Mouse (Mus musculus) megakaryocyte, embryonic 14.5 days (primary cell): ENCODE results near the gene Bnip3. TPM values are rescaled to one million over a fixed set of nuclear protein-coding genes. Genes with fewer than 3 reads are reported as not detected.

Experiments used
- H3K27me3 ChIP-seq: replicated peaks from 2 replicates; pipeline ENCODE3; 2012; ENCODE audit warnings: inconsistent platforms
- H3K36me3 ChIP-seq: replicated peaks from 2 replicates; pipeline ENCODE3; 2012; ENCODE audit warnings: low read length, inconsistent platforms, mixed read lengths
- H3K4me1 ChIP-seq: 2 replicates; pipeline ENCODE4 v1.6.1; 2012; ENCODE audit warnings: inconsistent platforms
- H3K4me3 ChIP-seq: replicated peaks from 2 replicates; pipeline ENCODE3; 2012; ENCODE audit warnings: moderate library complexity, mild to moderate bottlenecking, inconsistent platforms
- H3K9me3 ChIP-seq: 2 replicates; pipeline ENCODE4 v1.6.1; 2012; ENCODE audit warnings: inconsistent platforms
- FLI1 ChIP-seq: IDR thresholded peaks from 2 replicates; pipeline ENCODE4 v1.6.1; 2012; ENCODE audit warnings: low read length, inconsistent platforms, mixed read lengths
- GATA1 ChIP-seq: IDR thresholded peaks from 3 replicates; pipeline ENCODE4 v1.6.1; 2012; ENCODE audit warnings: mixed read lengths, low read length, inconsistent platforms, borderline replicate concordance
- polyA plus RNA-seq: library from polyadenylated mRNA; stranded (reverse); fragments of >175 nt; gene quantifications from 2 replicates; pipeline ENCODE4 v1.2.3, GENCODE M21; 2012; ENCODE audit warnings: low replicate concordance; ENCODE audit not compliant: insufficient read depth

The Bnip3 gene
- polyA plus RNA-seq, 1 experiment, result 129 TPM

DNA sequence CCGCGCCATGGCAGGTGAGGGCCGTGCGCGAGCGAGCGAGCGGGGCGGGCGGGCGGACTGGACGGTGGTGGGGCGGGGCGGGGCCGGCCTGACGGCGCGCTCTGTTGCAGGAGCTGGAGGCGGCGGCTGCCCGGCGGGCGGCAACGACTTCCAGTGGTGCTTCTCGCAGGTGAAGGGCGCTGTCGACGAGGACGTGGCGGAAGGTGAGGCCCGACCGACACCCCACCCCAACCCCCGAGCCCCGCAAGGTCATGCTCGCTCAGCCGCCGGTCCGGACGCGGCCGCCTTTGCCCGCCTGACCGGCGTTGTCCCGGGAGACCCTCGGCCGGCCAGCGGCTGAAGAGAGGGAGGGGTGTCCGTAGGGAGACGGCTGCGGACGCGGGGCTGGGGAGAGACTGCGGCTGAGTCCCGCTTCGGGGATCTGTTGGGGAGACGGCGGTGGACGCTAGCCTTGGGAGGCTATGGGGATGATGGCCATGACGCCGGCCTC is 62.8 kb downstream of the Bnip3 start:
- Histone ChIP-seq H3K36me3 (peaks cover 40% of the 10 kb centered on the region), H3K9me3 (no peaks in the 10 kb centered on the region), H3K4me1 (peaks cover 64% of the 10 kb centered on the region), H3K4me3 (peak overlapping the region; percentile 98), H3K27me3 (no peaks in the 10 kb centered on the region)
- TF ChIP-seq FLI1 (no peak), GATA1 (no peak)

DNA sequence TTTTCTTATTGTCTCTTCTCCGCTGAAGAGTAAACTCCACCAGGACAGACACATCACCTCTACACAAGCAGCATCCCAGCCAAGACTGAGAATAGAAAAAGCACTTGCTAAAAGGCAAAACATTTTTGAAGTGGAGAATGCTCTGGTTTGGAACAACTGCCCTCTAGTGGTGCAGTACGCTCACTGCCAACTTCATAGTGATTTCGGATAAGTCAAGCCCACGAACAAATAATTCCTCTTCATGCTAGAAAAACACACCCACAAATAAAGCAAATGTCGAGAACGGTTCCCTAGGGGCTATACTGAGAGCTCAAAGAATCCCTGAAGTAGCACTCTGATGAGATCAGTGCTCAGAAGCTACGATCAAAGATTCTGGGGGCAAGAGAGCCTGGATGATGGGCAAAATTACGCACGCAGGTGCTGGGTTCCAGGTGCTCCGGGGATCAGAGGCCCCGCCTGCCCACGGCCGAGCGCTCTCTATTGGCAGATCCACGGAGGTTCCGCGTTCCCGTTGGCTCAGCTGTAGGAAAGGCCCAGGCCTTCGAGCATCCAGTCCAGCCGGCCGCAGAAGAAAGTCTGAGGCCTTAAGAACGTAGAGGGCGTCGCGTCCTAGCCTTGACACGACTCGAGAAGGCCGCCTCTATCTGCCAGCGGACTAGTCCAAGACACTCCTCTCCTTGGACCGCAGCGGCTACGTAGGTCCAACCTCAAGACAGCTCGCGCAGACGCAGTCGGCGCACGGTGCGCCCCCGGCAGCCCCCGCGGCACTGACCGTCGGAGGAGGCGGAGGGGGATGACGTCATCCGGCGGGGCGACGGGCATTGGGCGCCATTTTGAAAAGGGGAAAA is 63.6 kb downstream of the Bnip3 start, which contains the start of the genes Ppp2r2d and Mapk1ip1:
TSS of gene Ppp2r2d (plus strand) at position 536 of the 848 bp plus-strand sequence.
TSS of gene Mapk1ip1 (minus strand) at position 730 of the 848 bp plus-strand sequence.
- no peaks in the 10 kb centered on the region for H3K27me3 ChIP-seq
- peaks cover 69% of the 10 kb centered on the region for H3K4me1 ChIP-seq
- peak within 1 kb of the TSS; percentile 98 for H3K4me3 ChIP-seq
- no peak for TF ChIP-seq GATA1
- TF ChIP-seq FLI1, result no peak
- no peaks in the 10 kb centered on the region for H3K9me3 ChIP-seq
- peaks cover 37% of the 10 kb centered on the region for H3K36me3 ChIP-seq

DNA sequence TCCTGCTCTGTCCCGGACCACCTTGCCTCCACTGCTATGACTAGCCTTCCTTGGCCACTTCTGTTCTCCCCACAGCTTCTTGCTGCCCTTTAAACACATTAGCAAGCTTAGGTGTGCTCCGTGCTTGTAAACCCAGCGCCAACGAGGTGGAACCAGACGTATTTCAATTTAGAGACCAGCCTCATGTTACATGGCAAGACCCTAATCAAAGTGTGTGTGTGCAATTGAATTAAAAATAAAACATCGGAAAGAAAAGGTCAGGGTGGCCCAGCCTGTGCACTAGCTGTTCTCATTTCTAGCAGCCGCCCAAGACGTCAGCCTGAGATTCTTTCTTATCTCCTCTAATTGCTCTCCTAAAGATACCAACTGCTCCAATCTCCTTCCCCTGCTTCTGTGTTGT is 64.2 kb downstream of the Bnip3 start:
- no peak for TF ChIP-seq GATA1
- TF ChIP-seq FLI1, result no peak

DNA sequence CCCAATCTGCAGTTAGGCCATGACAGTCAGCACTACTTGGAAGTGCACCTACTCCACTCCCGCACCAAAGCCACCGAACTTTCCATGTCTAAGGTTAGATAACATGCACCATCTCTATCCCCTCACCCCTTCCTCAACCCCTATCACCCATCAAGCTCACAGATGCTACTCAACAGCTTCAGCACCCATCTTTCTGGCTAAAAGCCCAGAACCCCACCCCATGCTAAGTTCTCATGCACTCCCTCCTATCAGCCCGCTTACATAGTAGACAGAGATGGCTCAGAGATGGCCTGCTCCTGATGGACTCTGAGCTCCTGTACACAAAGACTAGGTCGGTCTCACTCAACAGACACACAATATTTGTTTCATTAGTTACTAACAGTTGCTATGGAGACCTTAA is 65.9 kb downstream of the Bnip3 start:
- Histone ChIP-seq H3K36me3 (peaks cover 25% of the 10 kb centered on the region), H3K4me3 (no peak overlapping the region), H3K27me3 (no peaks in the 10 kb centered on the region), H3K9me3 (no peaks in the 10 kb centered on the region), H3K4me1 (peaks cover 57% of the 10 kb centered on the region)
- TF ChIP-seq GATA1, result no peak
- TF ChIP-seq FLI1, result no peak

More for the DNA sequence above, 64.2 kb downstream of the Bnip3 start:
- Histone ChIP-seq H3K4me3 (peak overlapping the region; percentile 98), H3K9me3 (no peaks in the 10 kb centered on the region), H3K36me3 (peaks cover 34% of the 10 kb centered on the region), H3K4me1 (peaks cover 66% of the 10 kb centered on the region), H3K27me3 (no peaks in the 10 kb centered on the region)

GRCm38 (mm10) chr7:138841436-138842151 is 67.7 kb downstream of the Bnip3 start:
- Histone ChIP-seq H3K9me3 (no peaks in the 10 kb centered on the region), H3K4me1 (peaks cover 40% of the 10 kb centered on the region), H3K36me3 (peaks cover 26% of the 10 kb centered on the region), H3K27me3 (no peaks in the 10 kb centered on the region), H3K4me3 (no peak overlapping the region)
- TF ChIP-seq GATA1 (no peak), FLI1 (no peak)

Other genes starting within 250 kb of the Bnip3 start
- 12.9 and 22.7 TPM in 2 replicates for gene Ppp2r2d, start 63.4 kb downstream of the Bnip3 start, polyA plus RNA-seq
- 6.0 and 7.6 TPM in 2 replicates for gene Mapk1ip1, start 63.2 kb downstream of the Bnip3 start, polyA plus RNA-seq
- not detected in 2 replicates for gene Jakmip3, start 31.2 kb upstream of the Bnip3 start, polyA plus RNA-seq
- not detected in 2 replicates for gene Dpysl4, start 176.5 kb upstream of the Bnip3 start, polyA plus RNA-seq